Mouse (Mus musculus) adipocyte (in vitro differentiated cells): ENCODE measurements at regions not wholly inside any gene's neighbourhood (a gene's known extent, or its start where the extent isn't known, plus 50 kb on each side); places are given as distances from the start of the nearest gene placed in this dataset.
"Not testable (repeated sequence)": the region's sequence is repeated elsewhere in the genome, so short reads cannot be mapped to it uniquely, and the experiment has no call there.

Experiments used
- DNase-seq: peaks from one replicate; pipeline ENCODE4 v3.0.0-alpha.2; 2016; ENCODE audit warnings: low spot score

GRCm38 (mm10) chr12:112298521-112298920 lies 152.5 kb downstream of the Kif26a start:
- no peak for DNase-seq

DNA sequence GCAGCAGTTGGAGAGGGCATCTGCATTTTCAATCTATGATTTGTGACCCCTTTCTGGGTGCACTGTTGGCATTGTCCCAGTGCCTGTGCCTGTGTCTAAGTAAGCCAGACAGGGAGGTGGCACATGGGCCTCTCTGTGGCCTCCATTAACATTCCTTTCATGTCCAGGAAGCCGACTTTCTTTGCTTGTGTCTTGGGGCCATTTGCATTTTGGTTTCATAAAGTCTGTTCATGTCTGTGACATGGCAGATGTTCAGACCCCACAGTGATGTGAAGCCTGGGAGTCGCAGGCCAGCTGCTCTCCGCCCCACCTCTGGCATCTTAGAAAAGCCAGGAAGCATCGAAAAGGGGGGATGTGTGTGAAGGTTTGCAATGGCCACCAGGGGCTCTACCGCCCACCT lies 153.1 kb downstream of the Kif26a start:
- DNase-seq = no peak

DNA sequence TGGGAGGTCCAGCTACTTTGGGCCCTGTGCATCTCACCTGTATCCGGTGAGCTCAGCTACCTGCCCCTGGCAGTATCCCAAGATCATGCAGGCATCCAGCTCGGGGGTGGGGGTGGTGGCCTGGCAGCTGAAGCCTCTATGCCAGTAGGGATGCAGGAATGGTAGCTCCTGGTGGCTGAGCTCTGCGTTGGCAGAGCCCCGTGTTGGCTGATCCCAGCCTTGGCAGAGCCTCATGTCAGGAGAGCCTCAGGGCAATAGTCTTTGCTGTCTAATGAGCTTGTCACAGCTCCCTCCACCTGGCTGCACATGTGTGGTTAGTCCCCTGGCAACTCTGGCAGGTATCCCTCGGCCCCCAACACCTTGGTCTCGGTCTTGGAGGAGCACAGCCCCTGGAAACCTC lies 153.6 kb downstream of the Kif26a start:
- DNase-seq = no peak

DNA sequence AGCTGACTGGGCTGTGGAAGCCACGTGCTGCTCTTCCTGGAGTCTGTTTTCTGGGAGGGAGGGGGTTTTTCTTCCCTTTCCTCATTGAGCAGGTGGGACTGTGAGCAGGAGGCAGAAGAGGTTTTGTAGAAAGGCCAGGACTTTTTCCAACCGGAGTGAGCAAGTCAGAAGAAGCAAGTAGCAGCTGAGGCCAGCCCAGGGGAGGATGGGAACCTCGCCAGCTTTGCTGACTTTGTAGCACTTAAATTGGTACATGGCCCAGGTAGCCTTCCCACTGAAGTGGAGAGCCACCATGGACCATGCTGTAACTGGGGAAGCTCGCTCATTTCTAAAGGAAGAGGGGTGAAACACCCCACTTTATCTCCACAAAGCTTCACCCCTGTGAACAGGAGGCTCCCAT lies 154.1 kb downstream of the Kif26a start:
- no peak for DNase-seq

DNA sequence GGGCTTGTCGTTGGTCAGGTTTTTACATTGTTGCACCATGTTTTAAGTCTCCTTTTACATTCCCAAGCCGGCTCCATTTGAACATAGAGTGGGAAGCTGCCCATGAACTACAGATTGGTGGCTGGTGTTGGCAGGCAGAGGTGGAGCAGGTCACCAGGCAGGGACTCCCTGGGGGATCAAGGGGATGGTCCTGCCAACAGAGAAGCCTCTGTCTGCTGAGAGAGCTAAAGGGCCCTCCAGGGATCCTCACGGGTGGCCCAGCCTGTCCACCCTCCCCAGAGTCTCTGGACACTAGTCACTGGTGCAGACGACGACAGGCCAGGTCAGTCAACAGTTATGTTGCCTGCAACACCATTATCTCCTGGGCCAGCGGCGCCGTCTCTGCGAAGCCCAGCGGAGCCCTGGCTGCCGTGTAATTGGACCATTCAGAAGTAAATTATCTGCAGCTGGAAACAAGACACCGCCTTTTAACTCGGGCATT lies 155.4 kb downstream of the Kif26a start:
- no peak for DNase-seq

- no peak for DNase-seq
Observed at GRCm38 (mm10) chr12:112301929-112302328, 155.9 kb downstream of the Kif26a start.

DNA sequence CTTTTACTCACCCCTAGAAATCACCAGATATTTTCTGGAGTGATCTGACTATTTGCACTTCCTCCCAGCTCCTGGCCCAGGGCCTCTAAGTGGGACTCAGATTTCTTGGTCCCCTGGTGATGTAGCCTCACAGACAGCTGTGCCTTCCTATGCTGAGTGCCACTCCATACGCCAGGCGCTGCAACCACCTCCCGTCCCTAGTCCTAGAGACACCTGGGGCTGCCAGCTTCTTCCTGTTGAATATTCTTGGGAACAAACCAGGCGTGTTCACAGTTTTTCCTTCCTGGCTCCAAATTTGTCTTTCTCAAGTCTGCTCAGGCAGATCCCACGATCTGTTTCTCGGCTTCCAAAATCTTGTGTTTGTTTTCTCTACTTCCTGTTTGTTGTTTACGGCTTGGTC lies 160.2 kb downstream of the Kif26a start:
- no peak for DNase-seq

DNA sequence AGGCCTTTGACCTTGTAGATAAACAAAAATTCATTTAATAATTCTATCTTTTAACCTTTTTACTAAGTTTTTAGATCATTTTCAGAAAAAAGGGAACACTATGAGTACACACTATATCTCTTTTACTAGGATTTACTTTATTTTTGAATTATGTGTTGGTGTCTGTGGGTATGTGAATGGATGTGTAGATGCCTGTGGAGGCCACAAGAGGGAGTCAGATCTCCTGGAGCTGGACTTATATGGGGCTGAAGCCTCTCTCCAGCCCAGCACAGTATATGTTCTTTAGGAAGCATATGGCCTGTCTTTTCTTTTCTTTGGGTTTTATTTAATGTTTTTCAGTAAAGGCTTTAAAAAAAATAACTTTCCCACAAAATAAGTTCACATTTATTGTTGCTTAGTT lies 162.0 kb downstream of the Kif26a start:
- DNase-seq = no peak

- not testable (repeated sequence) for DNase-seq
Observed at GRCm38 (mm10) chr12:112309096-112309495, 163.1 kb downstream of the Kif26a start.

GRCm38 (mm10) chr12:112309781-112310180 lies 163.8 kb downstream of the Kif26a start:
- DNase-seq = no peak

GRCm38 (mm10) chr12:112310661-112311060 lies 164.7 kb downstream of the Kif26a start:
- DNase-seq = no peak

DNA sequence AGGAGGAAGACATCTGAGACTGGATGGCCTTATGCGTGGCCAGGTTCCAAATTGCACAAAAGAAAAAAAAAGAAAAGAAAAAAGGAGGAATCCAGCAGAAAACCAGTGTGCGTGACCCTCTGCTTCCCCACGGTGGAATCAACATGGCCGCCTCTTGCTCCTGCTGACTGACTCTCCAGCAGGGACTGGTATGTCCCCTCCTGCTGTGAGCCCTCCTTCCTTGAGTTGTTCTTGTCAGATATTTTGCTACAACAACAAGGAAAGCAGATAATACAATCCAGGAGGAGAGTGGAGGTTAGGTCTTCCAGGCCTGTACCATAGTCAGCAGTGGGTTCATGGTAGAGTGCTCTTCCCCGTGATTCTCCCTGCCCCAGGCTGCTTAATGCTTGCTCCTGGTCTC lies 168.8 kb downstream of the Kif26a start:
- no peak for DNase-seq

DNA sequence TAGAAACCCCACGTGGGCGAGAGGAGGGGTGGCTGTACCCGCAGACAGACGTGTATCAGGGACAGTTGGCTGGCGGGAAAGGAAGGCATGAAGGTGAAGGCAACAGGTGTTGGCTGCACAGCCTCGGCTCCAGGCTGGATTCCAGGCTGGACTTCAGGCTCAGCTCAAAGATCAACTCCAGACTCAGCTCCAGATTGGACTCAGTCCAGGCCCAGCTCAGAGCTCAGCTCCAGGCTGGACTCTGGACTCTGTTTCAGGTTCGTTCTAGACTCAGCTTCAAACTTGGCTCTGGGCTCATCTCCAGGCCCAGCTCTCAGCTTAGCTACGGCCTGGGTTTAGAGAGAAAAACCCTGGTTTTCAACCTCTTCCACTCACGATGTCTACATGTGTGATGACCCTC lies 171.2 kb downstream of the Kif26a start:
- DNase-seq = no peak

GRCm38 (mm10) chr12:112318461-112318860 lies 170.8 kb upstream of the A530016L24Rik start:
- no peak for DNase-seq

GRCm38 (mm10) chr12:112322196-112322595 lies 167.1 kb upstream of the A530016L24Rik start:
- DNase-seq = no peak

DNA sequence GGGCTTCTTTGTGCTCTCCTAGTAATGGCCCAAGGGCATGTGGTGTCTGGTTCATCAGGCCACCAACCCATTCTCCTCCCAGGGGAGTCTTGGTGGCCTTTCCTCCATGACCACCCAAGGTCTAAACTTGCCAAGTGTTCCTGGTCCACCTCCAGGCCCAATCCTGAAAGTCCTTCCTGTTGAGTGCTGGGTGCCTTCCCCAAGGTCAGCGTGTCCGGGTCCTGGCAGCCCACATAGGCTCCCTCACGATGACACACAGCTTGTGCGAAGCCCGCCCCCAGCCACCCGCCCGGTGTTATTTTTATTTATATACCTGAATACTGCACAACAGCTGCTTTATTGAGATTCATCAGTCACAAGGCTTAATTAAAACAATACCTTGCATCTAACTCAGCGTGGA lies 161.8 kb upstream of the A530016L24Rik start:
- DNase-seq = no peak

DNA sequence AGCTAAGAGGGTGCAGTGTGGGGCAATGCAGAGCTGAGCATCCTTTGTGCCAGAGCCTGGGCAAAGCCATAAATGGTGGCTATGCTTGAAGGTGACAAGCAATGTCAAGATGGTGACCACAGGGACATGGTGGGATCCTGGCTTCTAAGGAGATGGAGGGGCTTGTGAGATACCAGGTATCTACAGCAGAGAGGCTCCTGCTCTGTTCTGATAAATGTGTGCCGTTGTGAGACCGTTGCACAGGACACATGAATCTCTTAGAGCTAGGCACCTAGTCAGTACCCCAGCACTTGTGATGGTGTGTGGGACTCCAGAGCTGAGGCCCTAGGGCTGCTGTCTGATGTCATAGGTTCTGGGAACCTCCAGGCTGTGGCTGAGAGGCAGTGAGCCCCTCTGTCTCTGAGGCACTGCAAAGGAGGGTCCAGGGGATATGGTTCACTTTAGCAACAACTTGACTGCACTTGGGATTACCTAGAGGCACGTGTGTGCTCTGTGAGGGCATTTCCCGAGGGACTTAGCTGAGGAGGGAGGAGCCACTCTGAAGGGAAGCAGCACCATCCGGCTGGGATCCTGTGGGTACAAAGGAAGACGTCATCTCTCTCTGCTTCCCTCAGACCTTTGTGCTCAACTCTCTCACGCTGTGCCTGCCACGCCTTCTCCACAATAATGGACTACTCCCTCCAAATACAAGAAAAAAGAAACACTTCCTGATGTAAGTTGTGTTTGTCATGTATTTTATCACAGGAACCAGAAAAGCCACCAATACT lies 160.3 kb upstream of the A530016L24Rik start:
- DNase-seq = no peak

GRCm38 (mm10) chr12:112329701-112330301 lies 159.4 kb upstream of the A530016L24Rik start:
- no peak for DNase-seq

GRCm38 (mm10) chr12:112330557-112330956 lies 158.7 kb upstream of the A530016L24Rik start:
- DNase-seq = no peak

DNA sequence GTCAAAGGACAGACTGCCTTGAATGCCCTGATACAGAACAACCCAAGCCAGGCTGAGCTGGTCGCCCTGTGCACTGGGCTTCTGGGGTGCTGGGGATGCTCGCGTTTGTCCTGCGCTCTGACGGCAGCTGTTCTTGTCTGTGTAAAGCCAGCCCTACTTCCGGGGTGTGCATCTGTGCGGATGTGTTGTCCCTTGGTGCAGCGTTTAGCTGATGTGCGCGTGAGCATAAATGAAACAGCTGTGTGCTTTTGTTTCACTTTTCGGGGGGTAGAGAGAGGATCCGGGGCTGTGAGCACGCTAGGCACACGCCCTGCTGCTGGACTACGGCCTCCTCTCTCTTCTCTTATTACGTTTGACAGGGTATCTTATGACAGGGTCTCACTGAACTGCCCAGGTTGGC lies 158.2 kb upstream of the A530016L24Rik start:
- DNase-seq = no peak

GRCm38 (mm10) chr12:112333125-112334079 lies 155.8 kb upstream of the A530016L24Rik start:
- DNase-seq = no peak

- DNase-seq = no peak
Observed at GRCm38 (mm10) chr12:112334106-112334855, 155.0 kb upstream of the A530016L24Rik start.
